Mouse (Mus musculus): ENCODE measurements around the gene Tmeff1. TPM values are rescaled to one million over a fixed set of nuclear protein-coding genes. Genes with fewer than 3 reads are reported as not detected.
A peak's percentile ranks its signal among the peaks of the same experiment; 100 is the strongest.
"Not testable (repeated sequence)": the region's sequence is repeated elsewhere in the genome, so short reads cannot be mapped to it uniquely, and the experiment has no call there.

Tmeff1 gene
- polyA plus RNA-seq, 1 experiment from 2014 or later: 0.36 TPM

- no peak for DNase-seq
- Histone ChIP-seq H3K36me3 (replicated peaks; ENCODE audit: insufficient read depth, low read length) (no peaks in the 10 kb centered on the region), H3K4me3 (ENCODE audit: low read depth, low read length) (no peak overlapping the region), H3K27me3 (ENCODE audit: insufficient read depth, low read length) (no peaks in the 10 kb centered on the region), H3K9me3 (ENCODE audit: low read length) (no peaks in the 10 kb centered on the region), H3K4me1 (ENCODE audit: insufficient read depth) (0 out of 2 replicates have a peak, but pooled peaks cover 2% of the 10 kb centered on the region), H3K9ac (replicated peaks) (no peak overlapping the region), H3K27ac (ENCODE audit: low read depth) (no peak overlapping the region), H3K4me2 (ENCODE audit: low read depth, low read length) (no peak overlapping the region)
- TF ChIP-seq EP300 (IDR thresholded peaks at IDR 0.05; ENCODE audit: low read depth) (no peak), CTCF (IDR thresholded peaks at IDR 0.05; ENCODE audit: low read depth) (no peak)
- 42% methylated on average over 7 of the region's 7 CpGs for WGBS (ENCODE audit: insufficient replicate concordance)
- no peak for ATAC-seq
Measured at GRCm38 (mm10) chr4:48674412-48674811, 89.4 kb downstream of the Tmeff1 start.

- no peak overlapping the region for H3K27ac ChIP-seq (ENCODE audit: low read depth)
- no peaks in the 10 kb centered on the region for H3K4me1 ChIP-seq (ENCODE audit: insufficient read depth)
- no peak overlapping the region for H3K4me3 ChIP-seq (ENCODE audit: low read depth, low read length)
- no peak for ATAC-seq
- no peak for TF ChIP-seq EP300 (IDR thresholded peaks at IDR 0.05; ENCODE audit: low read depth)
- TF ChIP-seq CTCF (IDR thresholded peaks at IDR 0.05; ENCODE audit: low read depth): no peak
- H3K9me3 ChIP-seq (ENCODE audit: low read length): no peaks in the 10 kb centered on the region
- no peaks in the 10 kb centered on the region for H3K36me3 ChIP-seq (replicated peaks; ENCODE audit: insufficient read depth, low read length)
- H3K27me3 ChIP-seq (ENCODE audit: insufficient read depth, low read length): no peaks in the 10 kb centered on the region
- 81% methylated on average over 13 of the region's 13 CpGs for WGBS (ENCODE audit: insufficient replicate concordance)
- no peak overlapping the region for H3K9ac ChIP-seq (replicated peaks)
- no peak for DNase-seq
- no peak overlapping the region for H3K4me2 ChIP-seq (ENCODE audit: low read depth, low read length)
Measured at GRCm38 (mm10) chr4:48676570-48677185, 91.7 kb downstream of the Tmeff1 start.

- no peaks in the 10 kb centered on the region for H3K9me3 ChIP-seq (ENCODE audit: low read length)
- DNase-seq (no peak), ATAC-seq (no peak)
- no peaks in the 10 kb centered on the region for H3K27me3 ChIP-seq (ENCODE audit: insufficient read depth, low read length)
- H3K4me1 ChIP-seq (ENCODE audit: insufficient read depth): no peaks in the 10 kb centered on the region
- WGBS (ENCODE audit: insufficient replicate concordance): 89% methylated on average over 8 of the region's 8 CpGs
- H3K4me3 ChIP-seq (ENCODE audit: low read depth, low read length): no peak overlapping the region
- no peak overlapping the region for H3K4me2 ChIP-seq (ENCODE audit: low read depth, low read length)
- H3K27ac ChIP-seq (ENCODE audit: low read depth): no peak overlapping the region
- no peak overlapping the region for H3K9ac ChIP-seq (replicated peaks)
- H3K36me3 ChIP-seq (replicated peaks; ENCODE audit: insufficient read depth, low read length): no peaks in the 10 kb centered on the region
- no peak for TF ChIP-seq CTCF (IDR thresholded peaks at IDR 0.05; ENCODE audit: low read depth)
- TF ChIP-seq EP300 (IDR thresholded peaks at IDR 0.05; ENCODE audit: low read depth): no peak
Measured at GRCm38 (mm10) chr4:48677276-48677675, 92.3 kb downstream of the Tmeff1 start.

- H3K27ac ChIP-seq (ENCODE audit: low read depth): no peak overlapping the region
- WGBS (ENCODE audit: insufficient replicate concordance): 73% methylated on average over 2 of the region's 2 CpGs
- no peak for ATAC-seq
- H3K36me3 ChIP-seq (replicated peaks; ENCODE audit: insufficient read depth, low read length): no peaks in the 10 kb centered on the region
- DNase-seq: no peak
- no peak overlapping the region for H3K4me2 ChIP-seq (ENCODE audit: low read depth, low read length)
- no peaks in the 10 kb centered on the region for H3K9me3 ChIP-seq (ENCODE audit: low read length)
- no peak overlapping the region for H3K4me3 ChIP-seq (ENCODE audit: low read depth, low read length)
- H3K4me1 ChIP-seq (ENCODE audit: insufficient read depth): no peaks in the 10 kb centered on the region
- TF ChIP-seq CTCF (IDR thresholded peaks at IDR 0.05; ENCODE audit: low read depth) (no peak), EP300 (IDR thresholded peaks at IDR 0.05; ENCODE audit: low read depth) (no peak)
- H3K27me3 ChIP-seq (ENCODE audit: insufficient read depth, low read length): no peaks in the 10 kb centered on the region
- no peak overlapping the region for H3K9ac ChIP-seq (replicated peaks)
Measured at GRCm38 (mm10) chr4:48677812-48678211, 92.8 kb downstream of the Tmeff1 start.

GRCm38 (mm10) chr4:48678793-48679192, 93.8 kb downstream of the Tmeff1 start:
- DNase-seq: no peak
- 94% methylated on average over 9 of the region's 9 CpGs for WGBS (ENCODE audit: insufficient replicate concordance)
- Histone ChIP-seq H3K4me3 (ENCODE audit: low read depth, low read length) (no peak overlapping the region), H3K9me3 (ENCODE audit: low read length) (no peaks in the 10 kb centered on the region), H3K9ac (replicated peaks) (no peak overlapping the region), H3K27ac (ENCODE audit: low read depth) (no peak overlapping the region), H3K4me1 (ENCODE audit: insufficient read depth) (no peaks in the 10 kb centered on the region), H3K27me3 (ENCODE audit: insufficient read depth, low read length) (no peaks in the 10 kb centered on the region), H3K4me2 (ENCODE audit: low read depth, low read length) (no peak overlapping the region), H3K36me3 (replicated peaks; ENCODE audit: insufficient read depth, low read length) (no peaks in the 10 kb centered on the region)
- no peak for TF ChIP-seq CTCF (IDR thresholded peaks at IDR 0.05; ENCODE audit: low read depth)
- no peak for TF ChIP-seq EP300 (IDR thresholded peaks at IDR 0.05; ENCODE audit: low read depth)
- no peak for ATAC-seq

- WGBS (ENCODE audit: insufficient replicate concordance): 48% methylated on average over 5 of the region's 6 CpGs
- not testable (repeated sequence) for H3K4me3 ChIP-seq (ENCODE audit: low read depth, low read length); H3K9ac ChIP-seq (replicated peaks); H3K36me3 ChIP-seq (replicated peaks; ENCODE audit: insufficient read depth, low read length); H3K27ac ChIP-seq (ENCODE audit: low read depth); H3K27me3 ChIP-seq (ENCODE audit: insufficient read depth, low read length); H3K9me3 ChIP-seq (ENCODE audit: low read length); DNase-seq; H3K4me1 ChIP-seq (ENCODE audit: insufficient read depth); H3K4me2 ChIP-seq (ENCODE audit: low read depth, low read length)
- ATAC-seq: peak; percentile 44; the same call in 1 of the 2 replicates
Measured at GRCm38 (mm10) chr4:48679728-48680127, 94.8 kb downstream of the Tmeff1 start.

GRCm38 (mm10) chr4:48680214-48680613, 95.2 kb downstream of the Tmeff1 start:
- WGBS (ENCODE audit: insufficient replicate concordance): 57% methylated on average over 7 of the region's 7 CpGs
- no peak for TF ChIP-seq EP300 (IDR thresholded peaks at IDR 0.05; ENCODE audit: low read depth)
- TF ChIP-seq CTCF (IDR thresholded peaks at IDR 0.05; ENCODE audit: low read depth): no peak
- DNase-seq: no peak

More at GRCm38 (mm10) chr4:48680214-48680613, 95.2 kb downstream of the Tmeff1 start:
- ATAC-seq: no peak
- no peaks in the 10 kb centered on the region for H3K4me1 ChIP-seq (ENCODE audit: insufficient read depth)
- H3K4me3 ChIP-seq (ENCODE audit: low read depth, low read length): no peak overlapping the region
- no peaks in the 10 kb centered on the region for H3K36me3 ChIP-seq (replicated peaks; ENCODE audit: insufficient read depth, low read length)
- no peaks in the 10 kb centered on the region for H3K9me3 ChIP-seq (ENCODE audit: low read length)
- no peak overlapping the region for H3K9ac ChIP-seq (replicated peaks)
- H3K27ac ChIP-seq (ENCODE audit: low read depth): no peak overlapping the region
- H3K27me3 ChIP-seq (ENCODE audit: insufficient read depth, low read length): no peaks in the 10 kb centered on the region
- no peak overlapping the region for H3K4me2 ChIP-seq (ENCODE audit: low read depth, low read length)
